Mouse (Mus musculus) bone marrow, adult 2 months (tissue): ENCODE measurements around the gene Ypel1.

Source experiments
- CTCF ChIP-seq: fragments of 200-500 bp; IDR thresholded peaks from 2 replicates; pipeline ENCODE4 v1.5.1; 2011; ENCODE audit warnings: low read length, control low read depth; ENCODE audit not compliant: control insufficient read depth, insufficient read depth
- POLR2A ChIP-seq: fragments of 200-500 bp; IDR thresholded peaks from 2 replicates; pipeline ENCODE4 v1.6.1; 2011; ENCODE audit warnings: low read depth, mild to moderate bottlenecking, control low read depth, low read length, borderline replicate concordance; ENCODE audit not compliant: control insufficient read depth

- TF ChIP-seq POLR2A (no peak), CTCF (no peak)
Observed at GRCm38 (mm10) chr16:17053903-17054302, 15.6 kb upstream of the Ypel1 start.
